In genomic region chr7:64208700-64209099, GRCm38 (mm10) we compare ENCODE assay signal across 23 mouse cellular contexts. TPM values are rescaled to one million over a fixed set of nuclear protein-coding genes. Genes with fewer than 3 reads are reported as not detected.
DNase-seq lines count a peak whose midpoint lies in the region; ATAC-seq and TF ChIP-seq lines count a peak whose summit lies in the region.
"Had no signal": no experiment of that assay in that cellular context is flagged by ENCODE, and none has a peak within 500 bp of the region (broad histone marks: within the 10 kb centered on the region; RNA-seq: fewer than 3 reads in every experiment).

No protein-coding gene starts in this region.

- no peak overlapping the region for H3K9ac ChIP-seq in embryonic facial prominence, embryonic 11.5 days (replicated peaks; ENCODE audit: low read length)
- H3K9ac ChIP-seq in hindbrain, postnatal 0 days (replicated peaks; ENCODE audit: low read length), result no peak overlapping the region
- H3K9ac ChIP-seq in hindbrain, embryonic 14.5 days, result no peak overlapping the region
- H3K9ac ChIP-seq in heart, embryonic 11.5 days (ENCODE audit: low read depth, low read length), result no peak overlapping the region
- H3K9ac ChIP-seq: heart, embryonic 15.5 days; hindbrain, embryonic 15.5 days had no signal

- WGBS in embryonic facial prominence, embryonic 11.5 days, result 42% methylated on average over 5 of the region's 5 CpGs
- WGBS in embryonic facial prominence, embryonic 10.5 days, result 52% methylated on average over 5 of the region's 5 CpGs
- WGBS in hindbrain, postnatal 0 days, result 63% methylated on average over 5 of the region's 5 CpGs
- WGBS in hindbrain, embryonic 14.5 days, result 77% methylated on average over 5 of the region's 5 CpGs
- 71% methylated on average over 5 of the region's 5 CpGs for WGBS in heart, embryonic 11.5 days (ENCODE audit: insufficient replicate concordance)

- TF ChIP-seq CTCF in hindbrain, postnatal 0 days (IDR thresholded peaks at IDR 0.05; ENCODE audit: low read depth), result no peak

- ATAC-seq in embryonic facial prominence, embryonic 11.5 days (replicated peaks; ENCODE audit: insufficient number of reproducible peaks, low FRiP score, low TSS enrichment, low read depth), result no peak
- no peak for ATAC-seq in hindbrain, postnatal 0 days
- ATAC-seq in hindbrain, embryonic 14.5 days (ENCODE audit: low FRiP score), result no peak
- no peak for ATAC-seq in heart, embryonic 11.5 days (replicated peaks; ENCODE audit: insufficient number of reproducible peaks, low FRiP score, low TSS enrichment)
- ATAC-seq: CD4-positive, CD25-positive, alpha-beta regulatory T cell, adult 4 months had no signal

- peak; percentile 44 for DNase-seq in embryonic facial prominence, embryonic 11.5 days (ENCODE audit: low spot score)
- no peak for DNase-seq in embryonic facial prominence, embryonic 10.5 days (ENCODE audit: low spot score)
- peak; percentile 19 for DNase-seq in hindbrain, postnatal 0 days (ENCODE audit: low spot score)
- DNase-seq in hindbrain, embryonic 14.5 days (ENCODE audit: low spot score), result no peak
- peak; percentile 12 for DNase-seq in brain, adult 2 months (ENCODE audit: low read depth, low spot score)
- DNase-seq in forelimb bud, embryonic 11.5 days (ENCODE audit: low read depth, low spot score), result peak; percentile 47
- DNase-seq: adrenal gland, postnatal 10 days; B cell, adult 2 months; cerebellum, adult 8-10 months; cerebellum, postnatal 25 days; gastrocnemius, postnatal 10 days; heart, adult 18-20 months; heart, postnatal 14 days; kidney, adult 11 months; kidney, adult 9 months had no signal

- H3K9me3 ChIP-seq in embryonic facial prominence, embryonic 11.5 days (replicated peaks; ENCODE audit: control insufficient read depth, low read length), result no peaks in the 10 kb centered on the region
- no peaks in the 10 kb centered on the region for H3K9me3 ChIP-seq in embryonic facial prominence, embryonic 10.5 days
- no peaks in the 10 kb centered on the region for H3K9me3 ChIP-seq in hindbrain, postnatal 0 days (ENCODE audit: low read length)
- no peaks in the 10 kb centered on the region for H3K9me3 ChIP-seq in hindbrain, embryonic 14.5 days (ENCODE audit: control insufficient read depth, low read length)
- H3K9me3 ChIP-seq in heart, embryonic 11.5 days (replicated peaks; ENCODE audit: control insufficient read depth, low read length), result no peaks in the 10 kb centered on the region
- H3K9me3 ChIP-seq: G1E; heart, embryonic 10.5 days; heart, embryonic 15.5 days; hindbrain, embryonic 15.5 days had no signal

- no peaks in the 10 kb centered on the region for H3K36me3 ChIP-seq in embryonic facial prominence, embryonic 11.5 days (replicated peaks; ENCODE audit: control insufficient read depth, insufficient read depth, low read depth, low read length)
- H3K36me3 ChIP-seq in embryonic facial prominence, embryonic 10.5 days (replicated peaks), result no peaks in the 10 kb centered on the region
- no peaks in the 10 kb centered on the region for H3K36me3 ChIP-seq in hindbrain, postnatal 0 days (ENCODE audit: insufficient read depth, low read length)
- H3K36me3 ChIP-seq in hindbrain, embryonic 14.5 days (replicated peaks; ENCODE audit: control insufficient read depth, insufficient read depth), result no peaks in the 10 kb centered on the region
- no peaks in the 10 kb centered on the region for H3K36me3 ChIP-seq in heart, embryonic 11.5 days (ENCODE audit: control insufficient read depth, insufficient read depth, low read length)
- H3K36me3 ChIP-seq: G1E; heart, embryonic 10.5 days; heart, embryonic 15.5 days; hindbrain, embryonic 15.5 days had no signal

- H3K4me1 ChIP-seq in embryonic facial prominence, embryonic 11.5 days (ENCODE audit: control insufficient read depth, insufficient read depth, low read length), result no peaks in the 10 kb centered on the region
- peaks cover 13% of the 10 kb centered on the region for H3K4me1 ChIP-seq in embryonic facial prominence, embryonic 10.5 days
- no peaks in the 10 kb centered on the region for H3K4me1 ChIP-seq in hindbrain, postnatal 0 days (ENCODE audit: insufficient read depth, low read length)
- no peaks in the 10 kb centered on the region for H3K4me1 ChIP-seq in hindbrain, embryonic 14.5 days (replicated peaks; ENCODE audit: control insufficient read depth, insufficient read depth, low read length)
- no peaks in the 10 kb centered on the region for H3K4me1 ChIP-seq in heart, embryonic 11.5 days (ENCODE audit: control insufficient read depth, insufficient read depth, low read length)
- H3K4me1 ChIP-seq: heart, embryonic 10.5 days; heart, embryonic 15.5 days; hindbrain, embryonic 15.5 days had no signal

- H3K27me3 ChIP-seq in embryonic facial prominence, embryonic 11.5 days (ENCODE audit: control insufficient read depth, insufficient read depth, low read length), result no peaks in the 10 kb centered on the region
- no peaks in the 10 kb centered on the region for H3K27me3 ChIP-seq in embryonic facial prominence, embryonic 10.5 days (replicated peaks; ENCODE audit: low read depth, poor library complexity, severe bottlenecking)
- no peaks in the 10 kb centered on the region for H3K27me3 ChIP-seq in hindbrain, postnatal 0 days (ENCODE audit: insufficient read depth, low read length)
- no peaks in the 10 kb centered on the region for H3K27me3 ChIP-seq in hindbrain, embryonic 14.5 days (ENCODE audit: control insufficient read depth, insufficient read depth, low read length)
- H3K27me3 ChIP-seq in heart, embryonic 11.5 days (ENCODE audit: control insufficient read depth, insufficient read depth, low read length), result no peaks in the 10 kb centered on the region
- H3K27me3 ChIP-seq: heart, embryonic 15.5 days; hindbrain, embryonic 15.5 days had no signal

- no peak overlapping the region for H3K4me2 ChIP-seq in embryonic facial prominence, embryonic 11.5 days (ENCODE audit: low read depth, low read length)
- H3K4me2 ChIP-seq in hindbrain, postnatal 0 days (ENCODE audit: low read depth, low read length), result no peak overlapping the region
- H3K4me2 ChIP-seq in hindbrain, embryonic 14.5 days (replicated peaks), result no peak overlapping the region
- no peak overlapping the region for H3K4me2 ChIP-seq in heart, embryonic 11.5 days
- H3K4me2 ChIP-seq: heart, embryonic 15.5 days; hindbrain, embryonic 15.5 days had no signal

- no peak overlapping the region for H3K4me3 ChIP-seq in embryonic facial prominence, embryonic 11.5 days (ENCODE audit: low read depth, low read length)
- no peak overlapping the region for H3K4me3 ChIP-seq in embryonic facial prominence, embryonic 10.5 days
- no peak overlapping the region for H3K4me3 ChIP-seq in hindbrain, postnatal 0 days (ENCODE audit: low read length)
- no peak overlapping the region for H3K4me3 ChIP-seq in hindbrain, embryonic 14.5 days (replicated peaks; ENCODE audit: low read length)
- H3K4me3 ChIP-seq in heart, embryonic 11.5 days (ENCODE audit: low read depth, low read length), result no peak overlapping the region
- H3K4me3 ChIP-seq: heart, embryonic 10.5 days; heart, embryonic 15.5 days; hindbrain, embryonic 15.5 days had no signal

- H3K27ac ChIP-seq in embryonic facial prominence, embryonic 11.5 days (replicated peaks; ENCODE audit: low read depth, low read length), result no peak overlapping the region
- H3K27ac ChIP-seq in embryonic facial prominence, embryonic 10.5 days (replicated peaks), result no peak overlapping the region
- no peak overlapping the region for H3K27ac ChIP-seq in hindbrain, postnatal 0 days
- no peak overlapping the region for H3K27ac ChIP-seq in hindbrain, embryonic 14.5 days
- H3K27ac ChIP-seq in heart, embryonic 11.5 days (ENCODE audit: low read depth, low read length), result no peak overlapping the region
- H3K27ac ChIP-seq: heart, embryonic 10.5 days; heart, embryonic 15.5 days; hindbrain, embryonic 15.5 days had no signal

RNA-seq across cellular contexts. Expression of gene Trpm1, which starts 55.1 kb away (rescaled TPM):
- polyA plus RNA-seq in embryonic facial prominence, embryonic 11.5 days (2014; fragmentation: Nextera tagmentation; extraction: Ambion mirVana), result 16.1 and 33.5 TPM in 2 replicates
- 13.0 and 16.0 TPM in 2 replicates for polyA plus RNA-seq in embryonic facial prominence, embryonic 10.5 days (2016; fragmentation: Nextera tagmentation; extraction: Ambion mirVana)
- total RNA-seq in hindbrain, postnatal 0 days (2014; rRNA removed), result 0.16 TPM in 1 of 2 replicates, not detected in the other
- 0.26 and 0.33 TPM in 2 replicates for polyA plus RNA-seq in hindbrain, postnatal 0 days (2015; fragmentation: Nextera tagmentation; extraction: Ambion mirVana)
- 0.12 and 0.23 TPM in 2 replicates for polyA plus RNA-seq in hindbrain, embryonic 14.5 days (2014; fragmentation: Nextera tagmentation; extraction: Ambion mirVana)
- polyA plus RNA-seq in heart, embryonic 11.5 days (2014; fragmentation: Nextera tagmentation; extraction: Ambion mirVana), result 0.31 TPM in 1 of 2 replicates, not detected in the other
- total RNA-seq: hematopoietic stem cell, adult 5-6 weeks had no signal
- polyA plus RNA-seq: G1E; intestine, embryonic 14.5 days had no signal

Comparison
In these comparisons a context has a peak if more than half of its experiments do, and no peak if none do; other contexts are left out.
1. DNase-seq: peak in embryonic facial prominence, embryonic 11.5 days (single experiment), hindbrain, postnatal 0 days (single experiment), brain, adult 2 months (single experiment) and forelimb bud, embryonic 11.5 days (single experiment); none in embryonic facial prominence, embryonic 10.5 days (single experiment) and hindbrain, embryonic 14.5 days (single experiment).
2. RNA of gene Trpm1, which starts 55.1 kb away (polyA plus RNA-seq): 16.1 to 33.5 TPM in embryonic facial prominence, embryonic 11.5 days and 13.0 to 16.0 TPM in embryonic facial prominence, embryonic 10.5 days; 0.26 to 0.33 TPM in hindbrain, postnatal 0 days, 0.31 TPM in heart, embryonic 11.5 days and 0.12 to 0.23 TPM in hindbrain, embryonic 14.5 days; every median in the first group is over 10 times any median in the second.